In genomic region chr2:113663874-113664273, GRCm38 (mm10) we compare ENCODE assay signal across 14 mouse cellular contexts.
"Had no signal": no experiment of that assay in that cellular context is flagged by ENCODE, and none has a peak within 500 bp of the region (broad histone marks: within the 10 kb centered on the region; RNA-seq: fewer than 3 reads in every experiment).

No protein-coding gene starts in this region.

- H3K4me1 ChIP-seq: limb, embryonic 15.5 days; liver, embryonic 13.5 days; midbrain, embryonic 15.5 days; neural tube, embryonic 13.5 days had no signal

- H3K27ac ChIP-seq: kidney, postnatal 0 days; limb, embryonic 15.5 days; liver, embryonic 13.5 days; midbrain, embryonic 15.5 days; neural tube, embryonic 13.5 days had no signal

- H3K4me2 ChIP-seq: limb, embryonic 15.5 days; liver, embryonic 13.5 days; midbrain, embryonic 15.5 days; neural tube, embryonic 13.5 days had no signal

- H3K9me3 ChIP-seq: limb, embryonic 15.5 days; liver, embryonic 13.5 days; midbrain, embryonic 15.5 days; neural tube, embryonic 13.5 days had no signal

- DNase-seq: kidney, adult 9 months; kidney, postnatal 36 days; layer of hippocampus, adult 9-11 months; layer of hippocampus, postnatal 36 days; liver, embryonic 13.5 days; liver, postnatal 0 days; lung, postnatal 36 days; right cerebral cortex, postnatal 25 days; thymus, postnatal 4 days had no signal

- H3K27me3 ChIP-seq: limb, embryonic 15.5 days; liver, embryonic 13.5 days; midbrain, embryonic 15.5 days; neural tube, embryonic 13.5 days had no signal

- H3K9ac ChIP-seq: limb, embryonic 15.5 days; liver, embryonic 13.5 days; liver, postnatal 0 days; midbrain, embryonic 15.5 days; neural tube, embryonic 13.5 days had no signal

- ATAC-seq: liver, postnatal 0 days; lung, postnatal 0 days; midbrain, embryonic 15.5 days had no signal

- H3K36me3 ChIP-seq: limb, embryonic 15.5 days; liver, embryonic 13.5 days; midbrain, embryonic 15.5 days; neural tube, embryonic 13.5 days had no signal

- H3K4me3 ChIP-seq: limb, embryonic 15.5 days; liver, embryonic 13.5 days; midbrain, embryonic 15.5 days; neural tube, embryonic 13.5 days had no signal
